Mouse (Mus musculus) myocyte (in vitro differentiated cells): ENCODE results near the gene Myh11.

Experiments used
- CEBPB ChIP-seq: IDR thresholded peaks from 2 replicates; pipeline ENCODE4 v1.6.1; 2011; ENCODE audit warnings: mild to moderate bottlenecking, moderate library complexity; ENCODE audit not compliant: poor library complexity, insufficient read depth, severe bottlenecking
- E2F4 ChIP-seq: IDR thresholded peaks from one replicate; pipeline ENCODE4 v1.6.1; 2011; ENCODE audit warnings: mild to moderate bottlenecking, control low read depth, moderate library complexity; ENCODE audit not compliant: insufficient read depth
- MAX ChIP-seq: IDR thresholded peaks from one replicate; pipeline ENCODE4 v1.6.1; 2011; ENCODE audit warnings: low read depth, mild to moderate bottlenecking, control low read depth
- MYOD1 ChIP-seq, 3 experiments: IDR thresholded peaks; one replicate each; pipeline ENCODE4 v1.6.1; 2011; ENCODE audit warnings: control low read depth in 2 of 3, low read depth in 2 of 3, mild to moderate bottlenecking in 2 of 3, moderate library complexity in 1 of 3; ENCODE audit not compliant: insufficient read length in 2 of 3, control insufficient read depth in 1 of 3
- POLR2A ChIP-seq: IDR thresholded peaks from one replicate; pipeline ENCODE4 v1.6.1; 2011; ENCODE audit warnings: low read depth, mild to moderate bottlenecking, control low read depth, moderate library complexity; ENCODE audit not compliant: insufficient read length
- REST ChIP-seq: IDR thresholded peaks from one replicate; pipeline ENCODE4 v1.6.1; 2011; ENCODE audit warnings: mild to moderate bottlenecking, control low read depth, moderate library complexity; ENCODE audit not compliant: insufficient read depth, insufficient read length
- TCF12 ChIP-seq: IDR thresholded peaks from one replicate; pipeline ENCODE4 v1.6.1; 2011; ENCODE audit warnings: mild to moderate bottlenecking, control low read depth; ENCODE audit not compliant: poor library complexity, insufficient read depth, severe bottlenecking
- TCF3 ChIP-seq: IDR thresholded peaks from one replicate; pipeline ENCODE4 v1.6.1; 2011; ENCODE audit warnings: low read depth, control low read depth; ENCODE audit not compliant: insufficient read length
- USF1 ChIP-seq: IDR thresholded peaks from one replicate; pipeline ENCODE4 v1.6.1; 2011; ENCODE audit warnings: low read depth, mild to moderate bottlenecking, control low read depth, moderate library complexity

GRCm38 (mm10) chr16:14295291-14295690, 4.1 kb upstream of the Myh11 start:
- TF ChIP-seq POLR2A (no peak), TCF12 (no peak), USF1 (no peak), MAX (no peak), E2F4 (no peak), REST (no peak), TCF3 (no peak), CEBPB (no peak), MYOD1 (IDR thresholded peaks at IDR 0.05; ENCODE audit: control insufficient read depth in 1 of 3, insufficient read length in 2 of 3, low read depth in 2 of 3) (no peak)
